Mouse (Mus musculus): ENCODE results near the gene Olfr859.
"Not testable (repeated sequence)": the region's sequence is repeated elsewhere in the genome, so short reads cannot be mapped to it uniquely, and the experiment has no call there.

The Olfr859 gene

DNA sequence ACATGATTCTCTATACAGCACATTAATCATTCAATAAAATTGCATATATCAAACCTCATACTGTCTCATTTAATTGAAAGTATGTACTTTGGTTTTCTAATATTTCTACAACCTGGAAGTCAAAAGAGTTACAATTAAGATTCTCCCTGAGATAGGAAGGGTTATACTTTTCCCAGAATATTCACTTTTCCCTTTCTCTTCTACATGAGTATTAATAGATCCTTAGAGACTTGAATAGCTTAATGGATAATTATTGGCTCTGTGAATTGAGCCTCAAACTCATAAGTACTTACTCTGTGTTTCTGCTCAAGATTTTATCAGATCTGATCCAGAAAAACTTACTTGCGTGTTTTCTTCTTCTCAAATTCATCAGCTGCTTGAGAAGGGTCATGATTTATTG is at the start of gene Olfr859:
Olfr859 (plus strand) TSS at position 301 of the 400 bp plus-strand sequence.
- DNase-seq (ENCODE audit: low spot score in 2 of 2), result not testable (repeated sequence)

DNA sequence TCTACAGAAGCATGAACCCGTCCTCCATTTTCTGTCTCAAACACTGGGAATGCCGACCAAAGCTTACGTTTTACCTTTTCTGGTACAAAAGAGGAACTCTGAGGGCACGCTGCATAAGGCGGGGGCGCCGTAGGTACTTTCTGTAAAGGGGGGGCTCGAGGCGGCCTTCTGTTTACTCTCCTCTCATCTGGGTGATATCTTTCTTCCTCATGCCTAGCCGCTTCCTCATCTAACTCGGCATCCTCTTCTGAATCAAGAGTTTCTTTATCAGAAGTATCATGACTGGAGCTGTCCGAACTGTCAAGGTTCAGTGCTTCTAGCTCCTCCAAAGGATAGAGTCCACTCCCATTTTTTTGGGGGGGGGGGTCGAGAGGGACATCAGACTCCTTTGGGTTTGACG is 35.6 kb upstream of the Olfr859 start:
- DNase-seq (ENCODE audit: low spot score in 2 of 2), result no peak

DNA sequence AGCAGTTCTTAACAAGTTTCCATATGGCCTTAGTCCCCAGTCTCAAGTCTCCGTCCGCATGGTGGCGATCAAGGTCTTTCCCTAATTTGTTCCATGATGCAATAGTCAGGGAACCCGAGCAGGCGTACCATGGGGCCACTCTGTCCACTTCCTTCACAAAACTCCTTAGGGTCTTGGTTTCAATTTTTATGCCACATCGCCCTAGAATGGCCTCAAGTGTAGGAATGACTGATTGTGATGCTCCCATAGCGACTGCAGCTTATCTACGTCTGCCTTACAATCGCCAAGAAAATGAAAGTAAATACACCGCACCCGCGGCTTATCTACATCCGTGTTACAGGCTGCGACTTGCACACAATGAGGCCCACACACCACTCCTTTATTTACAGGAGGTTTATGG is 35.0 kb upstream of the Olfr859 start:
- no peak for DNase-seq (ENCODE audit: low spot score in 2 of 2)

DNA sequence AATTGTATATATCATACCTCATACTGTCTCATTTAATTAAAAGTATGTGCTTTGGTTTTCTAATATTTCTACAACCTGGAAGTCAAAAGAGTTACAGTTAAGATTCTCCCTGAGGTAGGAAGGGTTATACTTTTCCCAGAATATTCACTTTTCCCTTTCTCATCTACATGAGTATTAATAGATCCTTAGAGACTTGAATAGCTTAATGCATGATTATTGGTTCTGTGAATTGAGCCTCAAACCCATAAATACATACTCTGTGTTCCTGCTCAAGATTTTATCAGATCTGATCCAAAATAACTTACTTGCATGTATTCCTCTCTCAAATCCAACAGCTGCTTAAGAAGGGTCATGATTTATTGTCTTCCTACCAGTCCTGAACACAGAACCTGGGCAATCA is 24.7 kb upstream of the Olfr859 start, which contains the start of gene Olfr58:
Olfr58 (plus strand) TSS at position 301 of the 400 bp plus-strand sequence.
- DNase-seq (ENCODE audit: low spot score in 2 of 2), result no peak

DNA sequence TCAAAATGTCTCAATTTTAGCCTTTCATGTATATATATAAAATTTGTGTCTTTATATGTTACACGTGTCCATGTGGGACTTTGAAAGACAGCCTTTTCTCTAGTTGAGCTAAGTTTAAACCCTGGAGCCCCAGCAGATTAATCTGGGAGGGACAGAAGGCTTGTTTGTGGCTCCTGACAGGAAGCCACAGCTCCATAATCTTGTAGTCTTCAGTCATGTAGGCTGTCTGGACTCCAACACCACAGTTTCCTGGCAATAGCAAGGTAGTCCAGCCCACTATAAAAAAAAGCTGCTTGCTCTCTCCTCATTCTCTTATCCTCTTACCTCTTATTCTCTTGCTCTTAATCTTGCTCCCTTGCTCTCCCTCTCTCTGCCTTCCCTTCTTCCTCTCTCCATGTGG is 1.7 kb upstream of the Olfr859 start:
- DNase-seq (ENCODE audit: low spot score in 2 of 2), result no peak

DNA sequence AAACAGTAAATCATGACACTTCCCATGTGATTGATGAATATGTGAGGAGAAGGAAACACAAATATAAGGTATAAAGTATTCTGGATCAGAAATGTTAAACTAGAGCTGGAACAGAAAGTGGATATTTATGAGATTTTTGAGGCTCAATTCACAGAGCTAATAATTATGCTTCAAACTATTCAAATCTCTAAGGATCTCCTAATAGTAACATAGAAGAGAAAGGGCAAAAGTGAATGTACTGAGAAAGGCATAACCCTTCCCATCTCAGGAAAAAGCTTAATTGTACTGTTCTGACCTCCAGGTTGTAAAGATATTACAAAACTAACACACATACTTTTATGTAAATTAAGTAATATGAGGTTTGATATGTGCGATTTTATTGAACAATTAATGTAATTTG is 44.9 kb downstream of the Olfr859 start, which contains the start of gene Olfr860:
Olfr860 (minus strand) TSS at position 101 of the 400 bp plus-strand sequence.
- no peak for DNase-seq (ENCODE audit: low spot score in 2 of 2)

All from left cerebral cortex, adult 9 months (tissue).